Mouse (Mus musculus) layer of hippocampus, adult 2 months (tissue): ENCODE results near the gene Thop1. TPM values are rescaled to one million over a fixed set of nuclear protein-coding genes. Genes with fewer than 3 reads are reported as not detected.
A peak's percentile ranks its signal among the peaks of the same experiment; 100 is the strongest.

ENCODE experiments used
- DNase-seq, 2 experiments: peaks; one replicate each; pipeline ENCODE4 v3.0.0; 2022; ENCODE audit warnings: low spot score in 2 of 2
- H3K27ac ChIP-seq: fragments of 200-600 bp; 2 replicates; pipeline ENCODE4 v1.8.1; 2022
- H3K4me3 ChIP-seq: fragments of 200-600 bp; 2 replicates; pipeline ENCODE4 v1.8.1; 2022; ENCODE audit warnings: mild to moderate bottlenecking
- CTCF ChIP-seq: fragments of 200-600 bp; conservative IDR thresholded peaks from 2 replicates; pipeline ENCODE4 v1.8.1; 2022; ENCODE audit warnings: antibody characterized with exemption, mild to moderate bottlenecking, moderate library complexity
- long read RNA-seq, 2 experiments: library from polyadenylated mRNA; stranded (forward); transcript quantifications; one replicate each; pipeline ENCODE4 v2.0.0; 2021; ENCODE audit warnings: borderline mapping rate in 2 of 2
- total RNA-seq, 2 experiments: library from RNA; stranded (reverse); gene quantifications; 2 replicates each; pipeline ENCODE4 v1.2.3; 2021

The Thop1 gene
- total RNA-seq, result 10 to 100 TPM; 52.0 to 52.6 TPM
- long read RNA-seq, experiment 1, transcript Thop1-201 (13 exons, 2,832 nt), result major isoform, 59 of 70 reads
- long read RNA-seq, experiment 1, partial matches to known transcripts, result 6 of 70 reads
- long read RNA-seq, experiment 1, other reads (novel, unspliced or antisense), result 5 of 70 reads
- long read RNA-seq, experiment 2, transcript Thop1-201 (13 exons, 2,832 nt), result major isoform, 79 of 97 reads
- long read RNA-seq, experiment 2, partial matches to known transcripts, result 7 of 97 reads
- long read RNA-seq, experiment 2, other reads (novel, unspliced or antisense), result 11 of 97 reads

GRCm38 (mm10) chr10:81069836-81070235 is at the start of gene Thop1:
TSS of gene Thop1 (plus strand) at chr10:81070035.
- Histone ChIP-seq H3K4me3 (peak within 1 kb of the TSS; percentile 93), H3K27ac (peak within 1 kb of the TSS; percentile 94)
- DNase-seq, result peak; percentile 96 to 98
- TF ChIP-seq CTCF, result no peak

- Histone ChIP-seq H3K27ac (peak overlapping the region; percentile 75), H3K4me3 (no peak overlapping the region)
- no peak for TF ChIP-seq CTCF
- no peak for DNase-seq
Observed at GRCm38 (mm10) chr10:81020207-81020606, 49.6 kb upstream of the Thop1 start.

GRCm38 (mm10) chr10:81021547-81022110 is 48.2 kb upstream of the Thop1 start:
- TF ChIP-seq CTCF, result no peak
- Histone ChIP-seq H3K27ac (peak overlapping the region; percentile 75; the same call in 1 of the 2 replicates), H3K4me3 (peak overlapping the region; percentile 10; the same call in 1 of the 2 replicates)
- no peak for DNase-seq

- peak; percentile 66 for TF ChIP-seq CTCF
- DNase-seq, result no peak
- Histone ChIP-seq H3K4me3 (no peak overlapping the region), H3K27ac (no peak overlapping the region)
Observed at GRCm38 (mm10) chr10:81022744-81023143, 47.1 kb upstream of the Thop1 start.

GRCm38 (mm10) chr10:81024346-81024937 is 45.4 kb upstream of the Thop1 start:
- Histone ChIP-seq H3K27ac (peak overlapping the region; percentile 95), H3K4me3 (peak overlapping the region; percentile 78)
- no peak for TF ChIP-seq CTCF
- no peak for DNase-seq

- peak overlapping the region; percentile 78 for H3K4me3 ChIP-seq
- DNase-seq, result no peak
- H3K27ac ChIP-seq, result peak overlapping the region; percentile 95
- no peak for TF ChIP-seq CTCF
Observed at GRCm38 (mm10) chr10:81025047-81025621, 44.7 kb upstream of the Thop1 start.

GRCm38 (mm10) chr10:81025639-81026275 is 44.1 kb upstream of the Thop1 start, which contains the start of gene Diras1:
TSS of gene Diras1 (minus strand) at chr10:81025662.
- peak; percentile 38 for TF ChIP-seq CTCF
- Histone ChIP-seq H3K4me3 (peak within 1 kb of the TSS; percentile 78), H3K27ac (peak within 1 kb of the TSS; percentile 95)
- no peak for DNase-seq

GRCm38 (mm10) chr10:81026857-81027256 is 43.0 kb upstream of the Thop1 start:
- H3K27ac ChIP-seq, result peak overlapping the region; percentile 77
- DNase-seq, result no peak
- no peak for TF ChIP-seq CTCF
- no peak overlapping the region for H3K4me3 ChIP-seq

GRCm38 (mm10) chr10:81027331-81027730 is 42.5 kb upstream of the Thop1 start:
- no peak overlapping the region for H3K4me3 ChIP-seq
- H3K27ac ChIP-seq, result peak overlapping the region; percentile 77
- TF ChIP-seq CTCF, result no peak
- DNase-seq, result no peak

- peak overlapping the region; percentile 86; the same call in 1 of the 2 replicates for H3K27ac ChIP-seq
- TF ChIP-seq CTCF, result 0 out of 2 replicates have a peak, but pooled peaks have one; percentile 12
- DNase-seq, result no peak
- no peak overlapping the region for H3K4me3 ChIP-seq
Observed at GRCm38 (mm10) chr10:81028219-81028618, 41.6 kb upstream of the Thop1 start.

- Histone ChIP-seq H3K27ac (peak overlapping the region; percentile 86), H3K4me3 (no peak overlapping the region)
- TF ChIP-seq CTCF, result no peak
- DNase-seq, result peak in 1 of 2 experiments; percentile 58
Observed at GRCm38 (mm10) chr10:81029031-81029430, 40.8 kb upstream of the Thop1 start.

GRCm38 (mm10) chr10:81033586-81033985 is 36.2 kb upstream of the Thop1 start:
- Histone ChIP-seq H3K27ac (no peak overlapping the region), H3K4me3 (no peak overlapping the region)
- no peak for TF ChIP-seq CTCF
- DNase-seq, result no peak
